Mouse (Mus musculus): ENCODE measurements around the gene Fosb.

Fosb gene

DNA sequence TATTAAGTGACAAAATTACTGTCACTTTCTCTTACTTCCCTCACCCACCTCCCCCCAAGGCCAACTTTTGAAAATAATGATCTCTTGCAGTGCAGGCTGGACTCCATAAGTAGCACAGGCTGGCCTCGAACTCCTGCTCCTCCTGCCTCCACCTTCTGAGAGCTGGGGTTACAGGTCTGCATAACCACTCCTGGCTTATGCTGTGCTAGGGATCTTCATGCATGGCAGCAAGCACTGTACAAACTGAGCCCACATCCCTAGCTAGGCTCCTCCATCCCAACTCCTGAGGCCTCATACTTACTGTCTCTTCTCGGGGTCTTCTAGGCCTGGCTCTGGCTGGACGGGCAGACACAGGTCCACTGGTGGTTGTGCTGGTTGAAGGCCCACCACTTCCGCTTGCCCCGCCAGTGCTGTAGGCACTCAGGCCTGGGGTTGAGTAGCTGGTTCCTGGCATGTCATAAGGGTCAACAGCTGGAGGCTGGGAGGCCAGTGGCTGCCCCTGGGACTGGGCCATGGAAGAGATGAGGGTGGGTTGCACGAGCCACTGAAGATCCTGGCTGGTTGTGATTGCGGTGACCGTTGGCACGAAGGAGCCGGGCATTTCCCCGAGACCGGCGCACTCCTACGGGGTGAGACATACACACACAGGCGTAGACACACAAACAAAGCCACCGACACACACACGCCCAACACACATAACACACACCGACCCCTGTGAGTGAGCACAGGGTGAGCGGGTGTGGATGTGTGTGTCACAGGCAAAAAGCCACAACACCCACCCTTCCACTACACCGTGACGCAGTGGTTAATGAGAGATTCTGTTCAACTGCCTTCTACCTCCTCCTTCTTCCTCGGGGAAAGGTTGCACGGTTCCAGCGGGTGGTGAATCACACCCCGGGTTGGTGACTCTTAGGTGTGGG is 2.8 kb downstream of the Fosb start:
- DNase-seq (ENCODE audit: low spot score in 2 of 2), result no peak

DNA sequence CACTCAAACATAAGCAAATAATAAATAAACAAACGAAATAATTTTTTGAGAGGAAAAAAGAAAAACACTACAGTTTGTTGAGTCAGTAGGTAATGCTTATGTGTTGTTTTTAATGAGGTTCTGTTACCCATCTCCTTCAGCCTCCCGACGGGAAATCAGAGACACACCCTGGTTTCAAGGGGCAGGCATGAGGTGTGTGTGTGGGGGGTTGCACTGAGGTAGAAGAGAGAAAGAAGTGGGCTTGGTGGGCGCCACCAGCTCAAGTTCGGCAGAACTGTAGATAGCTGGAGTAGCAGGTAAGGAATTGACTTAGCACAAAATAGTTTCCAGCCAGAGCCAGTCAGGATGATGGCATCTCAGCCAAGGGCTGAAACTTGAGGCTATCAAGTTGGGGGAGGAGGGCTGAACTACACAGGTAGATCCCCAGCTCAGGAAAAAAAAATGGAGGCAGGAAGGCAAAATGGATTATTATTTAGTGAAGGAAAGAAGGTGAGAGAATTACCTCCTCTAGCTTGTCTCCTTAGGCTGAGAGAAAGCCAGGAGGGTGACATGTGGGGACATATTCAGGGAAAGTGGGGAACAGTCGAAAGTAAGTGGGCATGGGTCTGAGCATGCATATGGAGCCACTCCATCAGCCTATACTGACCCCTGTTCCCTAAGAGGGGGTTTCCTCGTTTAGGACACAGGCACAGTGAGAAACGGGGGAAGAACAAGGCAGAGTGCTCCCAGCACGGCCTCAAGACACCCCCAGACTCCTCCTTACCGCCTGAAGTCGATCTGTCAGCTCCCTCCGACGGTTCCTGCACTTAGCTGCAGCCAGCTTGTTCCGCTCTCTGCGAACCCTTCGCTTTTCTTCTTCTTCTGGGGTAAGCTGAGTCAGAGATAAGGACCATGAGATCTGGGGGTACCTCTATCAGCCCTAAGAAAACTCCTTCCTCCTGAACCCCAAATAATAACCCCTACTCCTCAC is 3.8 kb downstream of the Fosb start:
- DNase-seq (ENCODE audit: low spot score in 2 of 2), result no peak

DNA sequence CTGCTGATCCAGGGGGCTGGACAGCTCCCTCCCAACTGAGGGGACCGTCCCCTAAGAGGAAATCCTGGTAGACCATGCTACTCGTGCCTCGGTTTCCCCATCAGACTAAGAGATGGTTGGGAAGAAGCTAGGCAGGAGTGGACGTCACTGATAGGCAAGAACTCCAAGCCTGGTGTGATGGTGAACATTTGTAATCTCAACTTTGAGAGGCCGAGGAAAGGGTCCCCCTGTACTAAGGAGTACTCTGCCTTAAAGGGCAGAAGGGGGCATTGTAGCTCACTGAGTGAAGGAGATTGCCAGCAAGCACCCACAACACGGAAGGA is 4.5 kb downstream of the Fosb start:
- no peak for DNase-seq (ENCODE audit: low spot score in 2 of 2)

DNA sequence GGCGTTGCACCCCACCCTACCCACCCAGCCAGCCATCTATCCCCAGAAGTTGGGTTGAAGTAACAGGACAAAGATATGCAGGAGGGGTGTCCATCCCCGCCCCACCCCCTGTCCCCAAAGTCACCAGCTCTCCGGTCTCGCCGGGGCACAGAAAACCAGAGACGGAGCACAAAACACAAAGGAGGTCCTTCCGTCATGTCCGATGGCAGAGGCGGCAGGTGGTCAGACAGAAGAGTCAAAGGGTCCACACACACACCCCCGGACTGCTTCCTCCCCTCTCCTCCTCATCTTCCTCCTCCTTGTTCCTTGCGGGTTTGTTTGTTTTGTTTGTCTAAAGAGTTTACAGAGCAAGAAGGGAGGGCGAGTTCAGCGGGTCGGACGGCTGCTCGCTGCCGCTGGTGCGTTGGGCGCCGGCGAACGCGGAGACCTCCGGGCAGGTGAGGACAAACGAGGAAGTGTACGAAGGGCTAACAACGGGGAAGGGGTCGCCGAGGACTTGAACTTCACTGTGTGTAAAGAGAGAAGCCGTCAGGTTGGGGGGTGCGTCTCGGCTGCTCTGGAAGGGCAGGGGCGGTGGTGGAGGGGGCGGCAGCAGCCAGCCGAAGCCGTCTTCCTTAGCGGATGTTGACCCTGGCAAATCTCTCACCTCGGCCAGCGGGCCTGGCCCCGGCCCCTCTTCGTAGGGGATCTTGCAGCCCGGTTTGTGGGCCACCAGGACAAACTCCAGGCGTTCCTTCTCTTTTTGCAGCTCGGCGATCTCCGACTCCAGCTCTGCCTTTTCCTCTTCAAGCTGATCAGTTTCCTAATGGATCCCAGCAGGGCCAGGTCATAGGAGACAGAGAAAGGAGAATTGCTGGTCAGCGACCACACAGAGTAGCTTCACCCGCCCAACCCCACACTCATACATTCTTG is 5.1 kb downstream of the Fosb start:
- DNase-seq (ENCODE audit: low spot score in 2 of 2), result no peak

DNA sequence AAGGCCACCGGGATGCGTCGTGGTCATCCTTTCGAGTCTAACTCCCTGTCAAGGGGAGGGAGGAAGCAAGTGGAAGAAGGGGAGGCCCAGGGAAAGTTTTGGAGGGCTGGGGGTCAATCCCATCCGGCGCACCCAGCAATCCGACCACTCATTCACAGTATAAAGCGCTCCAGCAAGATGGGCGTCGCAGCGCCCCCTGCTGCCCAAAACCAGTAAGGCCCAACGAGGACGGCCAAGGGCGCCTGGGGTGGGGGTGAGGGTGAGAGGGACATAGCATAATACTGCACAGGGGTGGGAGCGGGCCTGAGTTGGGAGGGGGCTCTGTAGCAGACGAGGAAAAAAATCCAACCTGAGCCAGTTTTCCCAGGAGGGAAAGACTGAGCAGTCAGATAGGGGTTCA is 6.1 kb downstream of the Fosb start:
- DNase-seq (ENCODE audit: low spot score in 2 of 2), result peak; percentile 74 to 93

DNA sequence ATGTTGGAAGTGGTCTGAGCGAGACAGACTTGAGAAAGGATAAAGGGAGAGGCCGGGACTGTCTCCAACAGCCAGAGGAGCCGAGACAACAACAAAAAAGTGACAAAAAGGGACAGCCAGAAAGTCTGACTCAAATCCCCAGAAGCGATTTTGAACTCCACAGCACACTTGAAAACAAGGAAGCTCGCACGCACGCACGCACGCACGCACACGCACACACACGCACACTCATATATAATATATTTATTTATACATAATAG is 6.9 kb downstream of the Fosb start:
- no peak for DNase-seq (ENCODE audit: low spot score in 2 of 2)

DNA sequence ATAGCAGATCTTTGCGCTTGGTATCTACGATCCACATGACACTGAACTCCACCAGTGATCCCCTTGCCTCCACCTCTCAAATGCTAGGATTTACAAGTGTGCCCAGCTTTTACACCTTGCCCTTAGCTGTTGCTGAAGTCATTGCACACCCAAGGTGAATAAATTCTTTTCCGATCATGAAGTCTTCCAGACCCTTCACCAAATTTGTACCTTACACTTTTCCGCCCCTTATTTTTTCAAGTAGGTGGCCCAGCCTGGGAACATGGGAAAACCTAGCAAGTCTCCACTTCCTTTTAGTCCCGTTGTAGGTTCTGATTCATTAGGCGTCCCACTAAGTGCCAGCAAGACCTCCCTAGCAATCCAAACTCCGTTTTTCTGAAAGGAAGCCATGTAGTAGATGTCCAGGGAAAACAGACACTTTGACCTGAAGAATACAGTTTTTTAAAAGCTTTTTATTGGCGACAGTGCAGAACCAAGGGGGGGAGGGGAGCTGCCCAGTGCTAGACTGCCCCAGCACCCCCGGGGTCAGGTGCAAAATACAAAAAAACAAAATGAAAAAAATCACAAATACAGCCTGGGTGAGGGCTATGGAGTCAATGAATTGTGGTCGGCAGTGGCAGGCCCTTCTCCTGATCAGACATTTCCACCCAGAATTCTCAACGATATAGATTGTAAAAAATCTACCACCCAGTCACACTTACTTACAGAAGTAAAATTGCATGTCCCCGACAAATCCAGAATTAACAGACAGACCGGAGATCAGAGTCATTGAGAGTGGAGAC is 7.4 kb downstream of the Fosb start:
- no peak for DNase-seq (ENCODE audit: low spot score in 2 of 2)

DNA sequence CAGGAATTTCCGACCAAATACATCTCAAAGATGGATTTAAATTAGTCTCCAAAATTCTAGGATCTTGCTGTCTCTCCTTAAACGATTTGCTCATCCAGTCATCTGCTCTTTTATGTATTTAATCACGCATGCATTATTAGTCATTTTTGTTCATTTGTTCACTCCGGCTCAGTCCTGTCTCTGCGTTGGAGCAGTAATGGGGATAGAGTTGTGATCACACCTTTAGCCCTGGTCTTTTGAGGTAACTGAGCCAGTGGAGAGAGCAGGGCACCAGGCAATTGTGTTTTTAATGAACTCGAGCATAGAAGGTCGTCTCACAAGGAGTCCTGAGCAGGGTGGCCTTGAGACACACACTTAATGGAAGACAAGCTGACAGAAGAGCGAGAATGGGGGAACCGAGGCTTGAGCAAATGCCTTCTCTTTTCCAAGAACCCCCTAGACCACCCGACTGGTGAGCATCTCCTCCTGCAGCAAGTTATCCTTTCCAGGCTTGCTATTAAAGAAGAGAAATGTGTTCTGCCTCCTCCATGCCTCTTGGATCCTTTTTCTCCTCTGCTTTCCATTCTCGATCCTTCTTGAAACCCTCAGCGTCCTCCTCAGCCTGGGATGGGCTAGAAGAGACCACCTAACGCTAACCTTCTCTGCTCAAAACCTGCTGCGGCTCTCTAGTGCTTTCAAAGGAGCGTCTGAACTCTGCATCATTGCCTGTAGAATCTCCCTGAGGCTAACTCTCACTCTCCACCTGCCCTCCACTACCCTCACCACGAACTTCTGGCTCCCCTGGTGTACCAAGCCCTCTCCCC is 8.2 kb downstream of the Fosb start:
- no peak for DNase-seq (ENCODE audit: low spot score in 2 of 2)

DNA sequence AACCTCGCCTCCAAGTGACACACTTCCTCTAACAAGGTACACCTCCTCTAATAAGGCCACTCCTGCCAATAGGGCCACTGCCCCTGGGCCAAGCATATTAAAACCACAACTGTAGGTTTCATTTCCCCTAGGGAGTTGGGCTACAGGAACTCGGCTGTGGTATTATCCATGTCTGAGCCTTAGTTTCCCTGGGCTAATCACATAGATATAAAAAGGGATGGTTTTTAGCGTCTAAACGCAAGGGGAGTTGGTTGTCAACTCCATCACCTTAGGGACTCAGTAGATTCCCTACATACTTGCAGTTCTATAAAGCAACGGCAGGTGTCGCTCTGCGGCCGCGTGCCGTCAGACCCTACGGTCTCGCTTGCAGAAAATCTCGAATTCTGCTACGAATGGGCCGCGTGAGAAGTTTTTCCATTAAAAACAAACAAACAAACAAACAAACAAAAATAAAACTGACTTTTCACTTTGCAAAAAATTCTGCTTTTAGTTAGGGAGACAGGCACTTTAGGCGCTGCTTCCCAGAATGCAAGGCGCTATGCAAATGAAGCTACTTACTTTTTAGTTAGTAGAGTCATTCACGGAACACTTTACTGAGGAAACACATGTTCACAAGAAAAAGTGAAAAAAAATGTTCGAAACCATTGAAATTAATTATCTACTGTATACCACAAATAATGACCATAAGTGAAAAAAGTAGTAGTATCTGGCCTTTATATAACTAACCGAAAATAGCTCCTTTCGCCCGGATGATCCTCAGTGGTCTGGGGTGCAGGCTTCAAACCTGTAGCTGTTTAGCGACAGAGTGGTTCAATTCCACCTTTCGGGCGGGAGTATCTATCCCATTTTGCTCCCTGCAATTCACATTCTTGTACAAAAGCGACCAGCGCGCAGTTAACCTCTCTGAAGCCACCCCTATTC is 9.1 kb downstream of the Fosb start:
- peak; percentile 79 to 93 for DNase-seq (ENCODE audit: low spot score in 2 of 2)

DNA sequence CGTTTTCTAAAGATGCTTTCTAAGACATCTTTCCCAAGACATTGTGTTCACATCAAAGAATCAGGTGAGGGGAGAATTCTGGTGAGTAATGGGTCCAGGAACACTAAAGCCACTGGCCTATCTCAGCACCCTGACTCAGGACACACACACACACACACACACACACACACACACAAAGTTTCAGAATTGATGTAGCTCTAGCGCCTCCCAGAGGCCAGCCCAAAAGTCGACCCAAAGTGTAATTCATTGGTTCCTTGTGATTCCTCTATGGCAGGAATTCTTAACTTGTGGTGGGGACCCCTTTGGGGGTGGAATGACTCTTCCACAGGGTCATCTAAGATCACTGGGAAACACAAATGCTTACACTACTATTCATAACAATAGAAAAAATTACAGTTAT is 10.7 kb downstream of the Fosb start:
- no peak for DNase-seq (ENCODE audit: low spot score in 2 of 2)

DNA sequence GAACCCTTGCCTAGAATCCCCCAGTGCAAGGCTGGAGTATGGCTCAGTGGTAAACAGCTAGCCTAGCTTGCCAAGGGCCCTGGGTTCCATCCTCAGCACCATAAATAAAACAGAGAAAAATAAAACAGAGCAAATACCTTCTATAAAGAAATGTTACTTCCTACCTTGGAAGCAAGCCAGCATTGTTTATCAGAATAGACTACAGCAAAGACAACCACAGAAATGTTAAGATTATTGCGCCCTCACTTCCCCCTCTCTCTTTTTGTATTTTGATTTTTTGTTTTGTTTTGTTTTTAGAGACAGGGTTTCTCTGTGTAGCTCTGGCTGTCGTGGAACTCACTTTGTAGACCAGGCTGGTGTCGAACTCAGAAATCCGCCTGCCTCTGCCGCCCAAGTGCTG is 12.1 kb downstream of the Fosb start:
- no peak for DNase-seq (ENCODE audit: low spot score in 2 of 2)

DNA sequence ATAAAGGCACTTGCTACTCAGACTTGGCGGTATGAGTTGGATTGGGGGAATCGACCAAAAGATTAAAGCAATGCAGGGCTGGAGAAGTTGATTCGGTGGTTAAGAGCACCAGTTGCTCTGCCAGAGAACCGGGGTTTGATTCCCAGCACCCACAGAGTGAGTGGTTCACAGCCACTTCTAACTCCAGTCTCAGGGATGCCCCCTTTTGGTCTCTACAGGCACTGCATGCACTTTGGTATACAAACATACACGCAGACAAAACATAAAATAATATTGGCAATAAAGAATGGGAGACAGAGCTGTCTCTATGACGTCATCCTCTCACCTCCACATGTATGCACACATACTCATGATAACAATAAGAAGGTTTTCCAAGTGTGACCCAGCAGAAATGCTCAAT is 12.8 kb downstream of the Fosb start:
- DNase-seq (ENCODE audit: low spot score in 2 of 2), result no peak

DNA sequence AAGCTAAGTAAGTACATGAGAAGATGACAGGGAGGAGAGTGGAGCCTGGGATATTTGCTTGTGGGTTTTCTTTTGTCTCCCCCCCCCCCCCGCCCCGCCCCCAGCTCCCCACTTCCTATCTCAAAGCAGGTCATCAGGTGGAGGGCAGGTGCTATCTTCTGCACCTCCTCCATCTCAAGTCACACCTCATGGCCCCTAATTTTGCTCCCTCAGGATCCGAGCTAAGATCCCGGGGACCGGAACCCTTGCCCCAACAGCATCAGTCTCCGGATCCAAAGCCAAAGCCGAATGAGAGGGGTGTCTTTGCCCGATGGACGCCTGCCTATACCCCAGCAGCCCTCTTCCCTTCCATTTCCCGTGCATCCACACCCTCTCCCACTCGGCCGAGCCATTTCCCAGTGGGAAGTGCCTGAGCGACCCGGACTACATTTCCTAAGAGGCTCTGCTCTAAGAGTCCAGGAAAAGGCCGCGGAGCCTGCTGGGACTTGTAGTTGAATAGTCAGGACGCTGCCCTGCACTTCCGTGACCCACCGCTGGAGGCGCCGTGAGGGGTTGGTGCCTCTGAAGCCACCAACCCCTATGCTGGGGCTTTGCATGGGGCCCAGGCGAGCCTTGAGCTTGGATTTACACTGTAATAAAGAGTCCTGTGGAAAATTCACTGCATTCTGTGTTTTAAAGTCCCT is 14.2 kb downstream of the Fosb start:
- peak; percentile 92 to 98 for DNase-seq (ENCODE audit: low spot score in 2 of 2)

DNA sequence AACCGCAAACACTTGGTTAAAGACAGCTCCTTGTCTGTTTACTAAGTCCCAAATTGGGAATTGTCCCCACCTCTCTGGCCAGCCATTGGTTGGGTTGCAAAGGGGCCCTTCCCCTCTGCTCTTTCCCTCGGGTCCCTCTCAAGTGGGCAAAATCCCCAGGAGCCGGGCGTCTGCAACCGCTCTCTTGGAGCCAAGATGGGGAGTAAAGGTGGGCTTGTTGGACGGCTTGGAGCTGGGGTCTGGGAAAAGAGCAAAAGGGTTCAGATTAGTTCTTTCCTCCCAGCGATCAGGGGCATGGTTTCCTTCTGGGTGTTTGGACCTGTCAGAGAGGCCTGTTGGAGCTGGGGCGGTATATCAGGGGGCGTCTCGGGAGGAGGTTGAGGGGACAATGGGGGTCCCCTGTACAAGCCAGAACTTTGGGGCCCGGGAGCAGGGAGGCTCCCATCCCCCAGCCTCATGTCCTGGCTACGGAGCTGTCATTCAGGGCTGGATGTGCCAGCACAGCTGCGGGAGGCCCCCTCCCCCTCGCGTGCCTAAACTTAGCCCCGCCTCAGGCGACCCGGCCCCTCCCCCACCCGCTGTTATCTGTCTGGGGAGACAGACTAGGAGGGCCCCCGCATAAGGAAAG is 18.8 kb downstream of the Fosb start:
- DNase-seq (ENCODE audit: low spot score in 2 of 2), result no peak

DNA sequence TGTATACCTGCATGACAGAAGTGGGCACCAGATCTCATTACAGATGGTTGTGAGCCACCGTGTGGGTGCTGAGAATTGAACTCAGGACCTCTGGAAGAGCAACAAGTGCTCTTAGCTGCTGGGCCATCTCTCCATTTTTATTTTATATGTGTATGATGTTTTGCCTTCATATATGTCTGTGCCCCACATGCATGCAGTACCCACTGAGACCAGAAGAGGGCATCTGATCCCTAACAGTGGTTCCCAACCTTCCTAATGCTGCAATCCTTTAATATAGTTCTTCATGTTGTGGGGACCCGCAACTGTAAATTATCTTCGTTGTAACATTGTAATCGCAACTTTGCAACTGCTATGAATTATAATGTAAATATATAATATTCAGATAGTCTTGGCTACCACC is 25.1 kb downstream of the Fosb start:
- peak; percentile 65 to 88 for DNase-seq (ENCODE audit: low spot score in 2 of 2)

DNA sequence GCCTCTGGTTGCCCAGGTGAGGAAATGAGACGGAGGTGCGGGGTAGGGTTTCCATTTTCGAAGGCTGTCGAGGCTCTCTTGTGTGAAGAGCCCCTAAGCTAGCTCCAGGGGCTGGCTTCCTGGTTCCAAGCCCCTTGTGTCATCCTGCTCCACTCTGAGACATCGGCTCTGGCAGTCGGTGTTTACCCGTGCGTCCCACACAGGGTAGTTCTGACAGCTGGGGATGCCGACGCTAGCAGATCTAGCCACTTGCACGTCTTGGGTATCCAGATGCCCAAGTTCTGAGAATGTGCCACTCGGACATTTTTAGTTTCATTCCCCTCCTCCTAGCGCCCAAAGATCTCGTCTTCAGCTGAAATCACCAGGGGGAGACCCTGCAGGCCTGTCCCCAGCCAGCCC is 26.4 kb downstream of the Fosb start:
- no peak for DNase-seq (ENCODE audit: low spot score in 2 of 2)

DNA sequence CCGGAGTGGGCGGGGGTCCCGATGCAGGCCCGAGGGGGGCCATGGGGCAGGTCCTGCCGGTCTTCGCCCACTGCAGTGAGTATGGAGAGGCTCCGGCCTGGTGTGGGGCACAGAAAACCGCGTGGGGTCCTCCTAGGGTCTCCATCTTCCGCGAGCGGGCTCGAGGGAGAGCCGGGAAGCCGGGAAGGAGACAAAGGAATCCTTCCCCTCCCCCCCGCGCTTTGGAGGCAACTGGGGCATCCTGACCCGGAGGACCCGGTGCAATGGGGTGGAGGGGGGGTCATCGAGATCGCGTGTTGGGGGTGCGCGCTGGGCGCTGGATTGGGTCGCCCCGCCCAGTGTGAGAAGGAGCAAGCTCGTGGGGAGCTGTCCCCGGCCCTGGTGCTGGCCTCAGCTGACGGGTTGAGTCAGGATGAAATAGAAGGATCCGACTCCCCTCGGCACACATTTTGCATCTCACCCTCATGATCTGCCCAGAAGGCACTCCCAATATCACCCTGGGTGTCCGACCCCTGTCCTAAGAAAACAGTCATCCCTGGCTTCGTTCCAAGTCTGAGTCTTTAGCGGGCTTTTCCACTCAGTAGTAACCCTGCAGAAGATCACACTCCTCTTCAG is 27.0 kb downstream of the Fosb start:
- peak; percentile 61 to 84 for DNase-seq (ENCODE audit: low spot score in 2 of 2)

DNA sequence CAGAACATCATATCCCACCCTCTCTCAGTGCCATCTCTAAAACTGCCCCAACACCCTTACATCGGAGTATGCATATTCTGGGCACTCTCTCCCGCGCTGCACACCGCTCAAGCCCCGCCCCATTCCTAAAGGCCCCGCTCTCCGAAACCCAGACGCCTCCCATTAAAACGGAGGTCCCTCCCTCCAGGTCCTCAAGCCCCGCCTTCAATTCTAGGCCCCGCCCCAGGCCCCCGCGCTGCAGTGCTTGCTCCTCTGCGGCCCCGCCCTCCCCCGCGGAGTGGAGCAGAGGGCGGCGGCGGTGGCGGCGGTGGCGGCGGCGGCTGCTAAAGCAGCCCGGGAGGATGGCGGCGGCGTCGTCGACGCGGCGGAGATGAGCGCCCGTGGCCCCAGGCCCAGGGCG is 27.5 kb downstream of the Fosb start, which contains the start of gene Rtn2:
Rtn2 (plus strand) TSS at position 240 of the 400 bp plus-strand sequence.
- peak; percentile 84 to 89 for DNase-seq (ENCODE audit: low spot score in 2 of 2)
